Mouse (Mus musculus): ENCODE measurements around the gene Sept8.

Sept8 gene

DNA sequence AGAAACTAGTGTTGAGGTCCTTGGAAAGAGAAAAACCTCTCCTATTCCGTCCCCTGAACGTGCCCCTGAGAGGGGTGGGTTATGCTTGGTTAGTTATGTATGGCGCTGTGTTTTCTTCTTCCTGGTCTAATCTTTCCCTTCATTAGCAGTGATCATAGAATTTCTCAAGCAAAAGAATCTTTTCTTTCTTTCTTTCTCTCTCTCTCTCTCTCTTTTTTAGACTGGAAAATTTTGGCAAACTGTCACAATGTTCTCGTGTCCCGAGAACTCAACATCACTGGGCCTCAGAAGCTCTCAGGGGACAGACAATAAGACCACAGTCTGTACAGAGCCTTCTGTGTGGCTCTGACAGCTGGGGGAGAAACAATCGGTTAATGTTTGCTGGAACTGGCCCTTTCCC is 23.6 kb upstream of the Sept8 start:
- in situ Hi-C loops (cut with MboI, MseI), result no loop called here

DNA sequence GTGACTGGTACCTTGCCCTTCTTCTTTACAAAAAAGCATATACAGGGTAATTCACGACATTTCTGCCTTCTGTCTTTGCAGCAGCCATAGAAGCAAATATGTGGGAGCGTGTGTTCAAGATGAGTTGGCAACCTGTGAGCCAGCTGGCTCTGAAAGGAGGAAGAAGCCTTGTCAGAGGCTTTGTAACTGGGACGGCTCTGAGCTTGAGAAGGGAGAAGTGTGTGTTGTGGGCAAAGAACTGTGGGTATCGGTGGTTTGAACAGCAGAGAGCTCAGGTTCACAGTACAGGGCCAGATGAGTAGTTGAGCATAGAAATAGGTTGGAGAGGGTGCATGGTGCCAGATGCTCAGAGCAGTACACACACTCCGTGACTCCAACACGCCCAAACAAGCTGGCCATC is 22.1 kb upstream of the Sept8 start:
- in situ Hi-C loops (cut with MboI, MseI), result no loop called here

DNA sequence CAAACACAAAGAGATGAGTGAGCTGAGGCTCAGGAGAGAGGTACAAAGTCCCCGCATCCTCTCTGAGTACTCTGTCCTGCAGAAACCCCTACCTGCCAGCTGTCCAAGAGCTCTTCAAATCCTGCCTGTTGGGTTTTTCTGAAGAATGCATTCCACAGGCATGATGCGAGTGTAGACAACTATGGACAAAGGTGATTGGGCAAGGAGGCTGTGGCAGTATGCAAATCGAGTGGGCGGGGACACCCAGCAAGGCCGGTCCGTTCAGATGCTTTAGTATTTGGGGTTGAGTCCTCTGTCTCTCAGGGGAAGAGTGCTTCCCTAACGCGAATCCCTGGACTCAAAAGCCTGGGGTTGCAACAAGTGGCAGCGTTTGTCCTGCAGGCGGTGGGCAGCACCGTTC is 18.5 kb upstream of the Sept8 start:
- in situ Hi-C loops (cut with MboI, MseI), result no loop called here

DNA sequence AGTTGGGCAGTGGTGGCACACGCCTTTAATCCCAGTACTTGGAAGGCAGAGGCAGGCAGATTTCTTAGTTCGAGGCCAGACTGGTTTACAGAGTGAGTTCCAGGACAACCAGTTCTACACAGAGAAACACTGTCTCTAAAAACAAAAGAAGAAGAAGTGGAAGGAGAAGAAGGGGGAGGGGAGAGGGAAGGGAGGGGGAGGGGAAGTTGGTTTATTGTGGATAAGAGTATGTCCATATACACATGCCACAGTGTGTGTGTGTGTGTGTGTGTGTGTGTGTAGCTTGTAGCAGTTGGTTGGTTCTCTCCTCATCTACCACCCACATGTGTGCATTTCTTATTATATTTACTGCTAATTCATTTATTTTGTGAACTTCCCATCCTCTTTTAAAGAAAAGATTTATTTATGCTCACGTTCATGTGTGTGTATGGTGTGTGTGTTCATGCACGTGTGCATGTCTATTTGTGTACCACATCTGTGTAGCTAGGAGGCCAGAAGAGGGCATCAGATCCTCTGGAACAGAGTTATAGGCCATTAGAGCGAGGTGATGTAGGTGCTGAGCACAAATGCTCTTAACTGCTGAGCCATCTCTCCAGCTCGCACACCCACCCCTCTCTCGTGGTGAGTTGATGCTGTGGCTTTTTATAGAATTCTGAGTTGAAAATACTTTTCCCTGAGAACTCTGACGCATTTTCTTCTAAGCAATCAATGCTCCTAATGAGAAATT is 16.9 kb upstream of the Sept8 start:
- in situ Hi-C loops (cut with MboI, MseI), result no loop called here

DNA sequence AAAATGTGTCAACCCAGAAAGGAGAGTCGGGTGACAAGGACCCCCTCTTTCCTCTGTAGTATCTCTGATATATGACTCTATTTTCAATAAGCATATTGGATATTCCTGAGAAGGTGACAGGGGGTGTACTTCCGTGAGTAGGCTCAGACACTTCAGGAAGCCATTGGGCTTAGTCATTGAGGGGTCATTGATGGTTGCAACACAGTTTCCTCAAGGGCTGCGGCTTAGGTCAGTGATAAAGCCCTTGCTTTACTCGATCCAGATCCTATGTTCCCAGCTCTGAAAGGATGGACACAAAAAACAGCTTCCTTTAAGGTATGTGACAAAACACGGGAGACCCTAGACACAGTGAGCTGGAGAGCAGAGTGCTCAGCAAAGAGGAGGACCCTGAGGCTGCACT is 15.3 kb upstream of the Sept8 start:
- in situ Hi-C loops (cut with MboI, MseI), result no loop called here

DNA sequence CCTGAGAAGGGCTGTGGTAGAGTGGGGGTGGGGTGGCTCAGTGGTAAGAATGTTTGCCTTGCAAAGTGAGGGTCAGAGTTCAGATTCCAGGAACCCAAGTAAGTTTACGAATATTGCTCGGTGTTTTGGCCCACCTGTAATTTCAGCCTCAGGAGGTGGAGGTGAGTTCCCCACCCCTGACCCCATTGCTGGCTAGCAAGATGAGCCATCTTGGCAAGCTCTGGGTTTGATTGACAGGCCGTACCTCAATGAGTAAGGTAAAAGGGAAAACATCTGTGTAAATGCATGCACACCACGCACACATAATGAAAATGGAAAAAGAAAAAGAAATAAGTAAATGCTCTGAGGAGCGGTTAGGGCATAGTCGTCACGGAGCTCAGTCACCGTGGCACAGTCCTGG is 14.7 kb upstream of the Sept8 start:
- in situ Hi-C loops (cut with MboI, MseI), result no loop called here

DNA sequence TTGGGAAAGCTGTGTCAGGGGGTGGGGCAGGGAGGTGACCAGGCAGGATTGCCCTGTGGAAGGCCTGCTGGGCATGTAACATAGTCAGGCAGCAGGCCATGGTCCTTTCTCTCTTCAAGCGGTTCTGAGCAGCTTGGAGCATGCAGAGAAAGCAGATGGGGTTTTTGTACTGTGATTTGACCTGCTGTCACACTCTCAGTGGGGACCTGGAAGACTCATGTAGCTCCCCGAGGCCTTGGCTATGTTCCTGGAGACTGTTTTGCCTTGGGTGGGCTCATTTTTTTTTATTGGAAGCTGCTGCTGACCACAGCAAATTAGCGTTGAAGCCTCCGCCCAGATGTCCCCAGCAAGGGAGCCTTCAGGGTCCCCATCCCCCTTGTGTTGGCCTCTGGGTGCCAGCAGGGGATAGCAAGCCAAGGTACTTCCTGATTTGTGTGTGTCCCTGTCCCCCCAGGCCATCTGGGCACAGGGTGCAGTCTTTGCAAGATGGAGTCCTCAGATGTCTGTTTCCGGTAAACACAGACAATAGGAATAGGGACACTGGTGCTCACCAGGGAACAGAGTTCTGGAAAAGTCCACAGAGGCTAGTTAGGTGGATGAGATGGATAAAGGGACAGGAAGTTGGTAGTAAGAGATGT is 13.9 kb upstream of the Sept8 start:
- in situ Hi-C loops (cut with MboI, MseI), result no loop called here

DNA sequence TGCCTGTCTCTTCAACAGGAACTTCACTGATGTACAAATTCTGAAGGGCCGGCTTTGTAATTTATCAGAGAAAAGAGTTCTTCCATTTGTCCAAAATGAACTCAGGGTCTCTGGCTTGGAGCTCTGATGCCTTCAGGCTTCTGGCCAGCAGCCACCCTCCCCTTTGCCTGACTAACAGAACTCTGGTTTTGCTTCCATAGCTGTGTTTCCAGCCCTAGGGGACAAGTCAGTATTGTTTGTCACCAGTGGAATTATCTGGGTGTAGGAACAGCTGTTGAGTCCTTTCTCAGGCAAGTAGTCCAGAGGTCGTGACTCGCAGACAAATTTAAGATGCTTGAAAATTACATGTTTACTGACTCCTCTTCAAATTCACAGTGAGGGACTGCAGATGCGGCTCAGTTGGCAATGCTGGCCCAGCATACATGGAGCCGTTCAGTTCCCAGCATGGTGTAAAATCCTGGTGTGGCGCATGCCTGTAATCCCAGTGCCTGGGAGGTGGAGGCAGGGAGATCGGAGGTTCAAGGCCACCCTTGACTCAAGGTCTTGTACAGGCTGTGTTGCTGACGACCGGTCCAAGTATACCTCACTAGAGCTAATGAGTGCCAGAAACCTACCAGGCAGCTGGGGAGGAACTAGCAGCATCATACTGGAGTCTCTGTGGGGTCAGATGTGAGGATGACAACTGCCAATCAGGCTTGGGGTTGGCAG is 11.8 kb upstream of the Sept8 start:
- in situ Hi-C loops (cut with MboI, MseI), result no loop called here

DNA sequence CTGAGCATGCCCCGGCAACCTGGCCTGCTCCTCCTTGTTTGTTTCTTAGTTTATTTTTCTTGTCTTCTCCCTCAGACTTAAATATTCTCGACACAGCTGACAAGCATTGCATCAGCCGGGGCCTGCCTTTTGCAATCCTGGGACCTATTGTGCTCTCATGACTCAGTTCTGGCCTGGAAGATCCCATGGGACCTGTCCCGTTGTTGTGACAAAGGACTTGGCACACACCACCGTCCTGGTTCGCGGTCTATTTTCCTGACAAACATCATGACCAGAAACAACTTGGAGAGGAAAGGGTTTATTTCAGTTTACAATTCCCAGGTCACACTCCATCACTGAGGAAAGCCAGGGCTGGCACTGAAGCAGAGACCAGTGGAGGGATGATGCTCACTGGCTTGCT is 10.9 kb upstream of the Sept8 start:
- in situ Hi-C loops (cut with MboI, MseI), result no loop called here

DNA sequence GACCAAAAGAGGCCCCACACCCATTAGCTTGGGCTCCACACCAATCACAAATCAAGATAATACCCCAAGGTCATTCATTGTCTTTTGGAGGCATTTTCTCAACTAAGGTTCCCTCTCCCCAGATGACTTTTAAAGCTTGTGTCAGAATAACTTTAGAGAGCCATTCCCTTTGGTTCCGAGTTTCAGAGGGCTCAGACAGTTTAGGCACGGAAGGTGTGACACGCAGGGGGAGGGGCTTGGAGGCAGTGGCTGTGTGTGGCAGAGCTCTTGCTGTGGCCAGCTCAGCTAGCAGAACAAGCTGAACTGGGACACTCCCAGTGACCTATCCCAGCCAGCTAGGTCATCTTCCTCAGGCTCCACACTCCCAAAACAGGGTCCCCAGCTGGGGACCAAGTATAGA is 10.5 kb upstream of the Sept8 start:
- in situ Hi-C loops (cut with MboI, MseI), result no loop called here

DNA sequence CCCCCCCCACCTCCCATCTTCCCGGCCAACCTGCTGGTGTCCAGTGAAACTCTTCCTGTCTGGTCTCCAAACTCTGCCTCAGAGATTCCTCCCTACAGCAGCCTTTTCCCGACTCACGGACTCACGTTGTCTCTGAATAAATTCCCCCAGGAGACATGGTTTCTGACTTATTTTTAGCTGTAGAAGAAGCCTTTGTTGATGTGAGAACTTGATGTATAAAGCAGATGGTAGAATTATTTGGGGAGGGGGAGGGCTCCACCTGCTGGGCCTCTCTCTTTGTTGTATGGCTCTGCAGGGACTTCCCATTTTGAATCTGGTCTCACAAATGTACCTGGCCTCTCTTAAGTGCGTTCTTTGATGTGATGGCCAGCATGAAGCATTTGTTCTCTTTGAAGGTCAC is 8.7 kb upstream of the Sept8 start:
- in situ Hi-C loops (cut with MboI, MseI), result no loop called here

DNA sequence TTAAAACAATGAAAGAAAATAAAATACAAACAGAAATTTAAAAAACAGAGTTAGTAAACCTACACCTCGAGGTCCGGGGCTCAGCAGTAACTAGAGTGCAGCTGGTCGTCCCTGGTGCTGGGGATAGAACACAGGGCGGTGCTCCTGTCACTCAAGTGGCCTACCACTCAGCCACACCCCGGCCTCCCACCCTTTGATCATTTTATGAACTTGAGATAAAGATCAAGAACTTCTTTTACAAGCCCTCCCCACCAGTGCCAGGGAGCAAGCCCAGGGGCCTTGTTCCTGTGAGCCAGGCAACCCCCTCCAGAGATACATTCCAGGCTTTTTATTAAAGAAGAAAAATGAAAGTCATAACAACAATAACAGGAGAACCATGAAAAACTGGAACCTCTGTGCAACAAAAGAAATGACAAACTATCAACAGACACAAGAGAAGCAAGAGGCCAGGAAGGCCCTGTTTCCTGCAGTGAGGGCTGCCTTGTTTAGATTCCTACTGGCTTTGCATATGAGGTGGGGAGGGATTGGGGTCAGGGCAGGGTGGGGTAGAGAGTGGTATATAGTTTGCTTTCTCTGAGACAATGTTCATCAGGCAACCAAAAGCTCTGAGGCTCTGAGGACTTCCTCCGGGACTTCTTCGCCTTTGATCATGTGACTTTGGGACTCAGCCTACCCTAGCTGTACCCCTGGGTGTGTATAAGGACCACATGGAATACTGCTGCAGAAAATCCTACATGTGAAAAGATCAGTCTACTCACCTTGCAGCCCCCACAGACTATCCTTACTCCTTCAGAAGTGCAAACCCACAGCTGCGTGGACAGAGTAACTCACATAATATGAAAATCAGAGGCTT is 2.1 kb upstream of the Sept8 start:
- in situ Hi-C loops (cut with MboI, MseI), result no loop called here

DNA sequence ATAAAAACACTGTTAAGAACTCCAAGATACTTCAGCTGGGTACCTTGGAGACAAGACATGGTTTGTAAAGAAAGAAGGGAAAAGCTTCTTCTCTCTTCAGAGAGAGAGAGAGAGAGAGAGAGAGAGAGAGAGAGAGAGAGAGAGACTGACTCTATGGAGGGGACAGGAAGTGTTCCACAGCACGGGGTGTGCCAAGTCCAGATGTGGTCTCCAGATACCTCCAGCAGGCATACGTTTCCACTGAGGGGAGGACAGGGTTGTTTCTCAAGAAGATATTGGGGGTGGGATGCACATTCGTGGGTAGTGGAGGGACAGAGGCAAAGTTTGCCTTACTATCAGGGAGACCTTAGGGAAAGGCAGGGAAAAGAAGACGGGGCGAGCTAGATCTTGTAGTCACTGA is 298 bp upstream of the Sept8 start:
- in situ Hi-C loops (cut with MboI, MseI), result no loop called here

DNA sequence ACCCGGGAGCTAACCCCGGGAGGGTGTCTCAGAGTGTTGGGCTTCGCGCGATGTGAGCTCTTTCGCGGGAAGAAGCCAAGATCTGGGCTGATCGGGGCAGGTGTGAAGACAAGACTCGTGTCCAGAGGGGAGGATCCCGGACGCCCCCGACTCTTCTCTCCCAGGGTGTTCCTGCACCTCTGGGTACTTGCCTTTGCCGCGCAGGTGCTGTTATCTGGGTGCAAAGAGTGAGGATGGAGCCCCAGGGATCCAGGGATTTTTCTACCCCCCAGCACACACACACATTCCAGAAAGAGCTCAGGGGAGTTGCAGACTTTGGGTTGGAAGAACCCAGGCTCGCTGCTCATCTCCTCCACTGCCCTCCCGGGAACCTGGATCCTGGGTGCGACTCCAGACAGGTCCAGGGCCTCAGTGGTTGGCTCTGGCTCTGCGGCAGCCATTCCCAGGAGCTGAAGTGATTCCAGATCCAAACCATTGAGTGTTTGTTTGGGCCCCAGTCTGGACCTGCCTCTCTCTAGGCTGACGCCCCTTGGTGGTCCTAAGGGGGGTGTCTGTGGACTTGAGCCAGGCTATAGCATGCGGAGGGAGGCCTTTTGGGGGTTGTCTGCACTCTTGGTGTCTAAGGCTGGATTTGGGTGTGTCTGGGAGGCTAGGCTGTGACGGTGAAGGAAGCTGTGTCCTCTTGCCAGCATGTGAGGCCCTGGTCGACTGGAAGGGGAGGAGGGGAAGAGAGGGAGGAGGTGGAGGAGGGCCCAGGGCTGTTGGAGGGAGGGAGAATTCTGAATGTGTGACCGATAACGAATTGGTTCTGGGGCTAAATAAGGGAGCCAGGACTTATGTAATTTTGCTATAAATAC is 1.3 kb downstream of the Sept8 start:
- in situ Hi-C loops (cut with MboI, MseI), result no loop called here

DNA sequence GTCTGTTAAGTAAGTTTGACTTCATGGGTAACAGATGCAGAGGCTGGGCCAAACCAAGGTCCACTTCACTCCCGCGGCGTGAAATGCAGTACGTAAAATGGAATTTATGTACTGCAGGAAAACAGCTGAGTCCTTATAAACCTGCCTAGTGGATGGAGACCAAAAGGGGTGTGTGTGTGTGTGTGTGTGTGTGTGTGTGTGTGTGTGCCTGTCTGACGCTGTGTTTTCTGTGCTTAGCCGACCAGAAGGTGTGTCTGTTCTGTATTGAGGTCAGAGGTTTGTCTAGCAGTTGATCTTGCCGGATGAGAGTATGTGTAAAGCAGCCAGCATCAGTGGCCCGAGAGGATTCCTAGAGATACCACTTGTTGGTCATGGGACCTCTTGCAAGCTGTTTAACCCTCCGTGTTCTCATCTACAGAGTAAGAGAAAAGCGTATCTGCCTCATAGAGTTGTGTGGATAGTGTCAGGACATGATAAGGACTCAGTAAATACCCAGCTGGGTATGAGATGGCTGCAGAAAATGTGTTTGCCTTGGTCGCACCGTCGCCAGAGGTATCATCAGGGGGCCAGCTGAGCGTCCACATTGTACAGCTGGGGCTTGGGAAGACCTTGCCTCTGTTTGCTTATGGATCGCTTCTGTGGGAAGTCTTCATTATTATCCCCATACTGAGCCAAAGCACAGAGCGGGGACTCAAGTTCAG is 2.2 kb downstream of the Sept8 start:
- in situ Hi-C loops (cut with MboI, MseI), result no loop called here

DNA sequence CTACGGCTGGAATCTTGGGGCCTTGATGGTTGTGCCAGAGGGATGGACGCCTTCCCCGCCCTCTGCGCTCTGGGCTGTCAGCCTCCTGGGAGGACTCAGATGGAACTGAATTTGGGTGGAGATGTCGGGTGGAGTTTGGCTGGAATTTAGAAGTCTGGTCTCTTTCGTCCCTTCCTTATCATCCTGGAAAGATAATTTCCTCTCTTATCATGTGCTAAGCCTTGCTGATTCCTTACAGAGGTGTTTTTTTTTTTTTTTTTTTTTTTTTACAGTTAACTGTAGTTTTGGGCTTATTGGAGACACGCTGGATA is 2.7 kb downstream of the Sept8 start:
- in situ Hi-C loops (cut with MboI, MseI), result no loop called here

DNA sequence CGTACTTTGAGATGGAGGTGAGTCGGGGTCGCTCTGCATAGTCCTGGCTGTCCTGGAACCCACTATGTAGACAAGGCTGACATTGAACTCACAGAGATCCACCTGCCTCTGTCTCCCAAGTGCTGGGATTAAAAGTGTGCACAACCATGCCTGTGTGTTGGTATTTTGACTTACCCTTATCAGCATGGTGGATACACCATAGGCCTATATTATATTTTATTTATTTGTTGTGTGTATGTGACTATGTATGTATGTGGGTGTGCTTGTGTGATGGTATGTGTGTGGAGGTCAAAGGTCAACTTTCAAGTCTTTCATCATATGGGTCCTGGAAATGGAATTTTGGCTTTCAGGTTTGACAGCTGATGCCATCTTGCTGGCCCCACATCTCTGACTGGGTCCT is 3.3 kb downstream of the Sept8 start:
- in situ Hi-C loops (cut with MboI, MseI), result no loop called here

DNA sequence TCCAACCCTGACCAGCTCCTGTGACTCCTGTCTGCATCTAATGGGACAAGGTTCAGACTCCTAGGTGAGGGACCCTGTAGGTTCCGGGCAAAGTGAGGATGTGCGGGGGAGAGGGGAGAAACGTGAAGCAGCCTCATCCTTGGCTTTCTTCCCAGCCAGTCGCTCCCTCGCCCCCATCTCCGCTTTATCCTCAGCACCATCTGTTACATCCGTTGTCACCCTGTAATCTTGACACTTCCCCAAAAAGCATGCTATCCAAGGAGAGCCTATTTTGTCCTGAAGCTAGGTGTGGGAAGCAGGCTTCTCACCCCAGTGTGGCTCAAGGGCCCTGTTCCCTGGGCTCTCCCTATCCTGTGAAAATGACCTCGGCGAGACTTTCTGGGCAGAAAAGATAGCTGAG is 3.9 kb downstream of the Sept8 start:
- in situ Hi-C loops (cut with MboI, MseI), result no loop called here

DNA sequence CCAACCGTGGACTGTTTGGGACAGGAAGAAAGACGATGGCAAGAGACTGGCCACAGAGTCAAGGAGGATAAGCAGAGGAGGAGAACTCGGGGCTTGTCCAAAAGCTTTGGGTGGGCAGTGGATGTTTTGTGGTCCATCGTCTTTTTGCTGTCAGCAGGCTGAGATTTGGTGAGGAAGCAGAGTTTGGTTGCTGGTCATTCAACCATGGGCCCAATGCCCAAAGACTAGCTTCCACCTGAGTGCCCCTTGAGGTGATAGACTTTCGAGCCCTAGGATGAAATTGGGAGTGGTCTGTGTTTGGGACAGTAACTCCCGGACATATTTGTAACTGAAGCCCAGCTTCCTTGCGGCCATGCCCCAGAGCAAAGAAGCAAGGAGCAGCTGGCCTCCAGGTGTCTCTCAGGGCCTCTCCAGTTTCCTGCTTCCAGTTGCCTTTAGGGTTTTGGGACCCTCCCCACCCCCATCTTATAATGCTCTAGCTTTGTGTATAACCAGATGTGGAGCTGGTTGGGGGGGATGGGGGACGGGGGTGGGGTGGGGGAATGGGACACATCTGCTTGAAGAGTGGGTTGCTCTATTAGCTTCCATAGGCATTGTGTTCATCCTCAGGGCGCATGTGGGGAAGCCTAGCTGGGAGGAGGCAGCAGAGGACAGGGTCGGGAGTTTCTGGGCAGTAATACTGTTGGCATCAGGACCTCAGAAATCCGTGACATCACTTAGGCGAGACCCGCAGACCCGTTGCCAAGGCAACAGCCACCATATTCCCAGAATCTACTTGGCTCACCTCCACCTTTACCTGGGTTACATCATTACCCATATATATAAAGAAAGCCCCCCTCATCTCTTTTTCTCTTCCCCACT is 4.7 kb downstream of the Sept8 start:
- in situ Hi-C loops (cut with MboI, MseI), result no loop called here

DNA sequence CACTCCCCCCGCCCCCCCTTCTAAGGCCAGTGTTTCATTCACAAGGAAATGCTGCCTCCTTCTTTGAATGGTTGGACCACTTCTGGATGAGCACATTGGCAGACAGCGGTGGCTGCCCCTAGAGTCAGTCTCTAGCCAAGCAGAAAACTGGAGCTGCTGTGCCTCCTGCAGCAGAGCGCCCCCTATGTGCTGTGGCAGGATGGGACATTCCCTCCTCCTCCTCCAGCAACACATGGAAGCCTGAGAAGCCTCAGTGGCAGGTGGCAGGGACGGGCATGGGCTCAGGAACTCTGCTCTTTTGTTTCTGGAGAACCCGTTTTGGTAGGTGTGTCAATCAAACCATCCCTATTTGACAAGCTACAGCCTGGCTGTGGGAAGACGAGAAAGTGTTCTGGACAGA is 5.8 kb downstream of the Sept8 start:
- in situ Hi-C loops (cut with MboI, MseI), result no loop called here
